Mouse (Mus musculus) liver, adult 2 months (tissue): Measurements from ENCODE around the gene Cdkn1b. TPM values are rescaled to one million over a fixed set of nuclear protein-coding genes. Genes with fewer than 3 reads are reported as not detected.

Experiments used
- DNase-seq: peaks from one replicate; pipeline ENCODE4 v3.0.0-alpha.2; 2011; ENCODE audit warnings: low read depth, low spot score; ENCODE audit errors: extremely low read depth
- H3K27ac ChIP-seq: fragments of 200-500 bp; replicated peaks from 2 replicates; pipeline ENCODE4 v1.5.1; 2012; ENCODE audit warnings: low read depth, mild to moderate bottlenecking, control low read depth, inconsistent platforms, low read length; ENCODE audit not compliant: insufficient read depth
- H3K27me3 ChIP-seq: fragments of 200-500 bp; 2 replicates; pipeline ENCODE4 v1.6.1; 2012; ENCODE audit warnings: mild to moderate bottlenecking, moderate library complexity, low read length, inconsistent platforms; ENCODE audit not compliant: control insufficient read depth, insufficient read depth
- H3K36me3 ChIP-seq: fragments of 200-500 bp; 2 replicates; pipeline ENCODE4 v1.6.1; 2012; ENCODE audit warnings: low read length, inconsistent platforms; ENCODE audit not compliant: control insufficient read depth, insufficient read depth
- H3K4me1 ChIP-seq: fragments of 200-500 bp; 2 replicates; pipeline ENCODE4 v1.6.1; 2011; ENCODE audit warnings: low read length; ENCODE audit not compliant: control insufficient read depth, insufficient read depth
- H3K4me3 ChIP-seq: fragments of 200-500 bp; 2 replicates; pipeline ENCODE4 v1.5.1; 2011; ENCODE audit warnings: low read depth, mild to moderate bottlenecking, control low read depth, low read length, moderate library complexity; ENCODE audit not compliant: insufficient read depth
- H3K79me2 ChIP-seq: fragments of 200-500 bp; 2 replicates; pipeline ENCODE4 v1.6.1; 2012; ENCODE audit warnings: inconsistent platforms, mild to moderate bottlenecking, low read length, moderate library complexity; ENCODE audit not compliant: control insufficient read depth, insufficient read depth
- H3K9ac ChIP-seq: fragments of 200-500 bp; 2 replicates; pipeline ENCODE4 v1.6.1; 2012; ENCODE audit warnings: low read depth, mild to moderate bottlenecking, control low read depth, inconsistent platforms, low read length
- CTCF ChIP-seq: fragments of 200-500 bp; IDR thresholded peaks from 2 replicates; pipeline ENCODE4 v1.5.1; 2011; ENCODE audit warnings: low read depth, low read length, control low read depth
- POLR2A ChIP-seq: fragments of 200-500 bp; IDR thresholded peaks from 2 replicates; pipeline ENCODE4 v1.6.1; 2011; ENCODE audit warnings: low read length, control low read depth; ENCODE audit not compliant: insufficient read depth; ENCODE audit errors: extremely low read depth
- WGBS: fragments of 180-500 bp; shearing (Covaris S2); methylation state at CpG from one replicate; pipeline ENCODE4 v1.1.7; 2018; 5-methylcytosine and 5-hydroxymethylcytosine counted together
- polyA plus RNA-seq: library from polyadenylated mRNA; depleted of rRNA; stranded (reverse); fragments of >200 nt; gene quantifications from 2 replicates; pipeline ENCODE4 v1.2.3, GENCODE M21; 2012
- total RNA-seq: library from RNA; depleted of rRNA; stranded (reverse); fragments of >200 nt; gene quantifications from 2 replicates; pipeline ENCODE4 v1.2.3, GENCODE M21; 2014

The Cdkn1b gene
- total and polyA plus RNA-seq, 2 experiments: 7.1 to 16.2 TPM

- WGBS: 69% methylated on average over 12 of the region's 12 CpGs
- no peak for DNase-seq
- Histone ChIP-seq H3K4me3 (no peak overlapping the region), H3K36me3 (no peaks in the 10 kb centered on the region), H3K9ac (0 out of 2 replicates have a peak overlapping the region, but pooled peaks have one; percentile 1), H3K4me1 (no peaks in the 10 kb centered on the region), H3K79me2 (no peaks in the 10 kb centered on the region; the same call in 1 of the 2 replicates), H3K27ac (no peak overlapping the region), H3K27me3 (no peaks in the 10 kb centered on the region)
- TF ChIP-seq CTCF: no peak
- TF ChIP-seq POLR2A: no peak
Measured at GRCm38 (mm10) chr6:134932486-134933206, 12.4 kb downstream of the Cdkn1b start.

- H3K27ac ChIP-seq: no peak overlapping the region
- H3K79me2 ChIP-seq: no peaks in the 10 kb centered on the region; the same call in 1 of the 2 replicates
- no peaks in the 10 kb centered on the region for H3K4me1 ChIP-seq
- H3K4me3 ChIP-seq: no peak overlapping the region
- 69% methylated on average over 2 of the region's 2 CpGs for WGBS
- H3K9ac ChIP-seq: no peak overlapping the region
- no peaks in the 10 kb centered on the region for H3K36me3 ChIP-seq
- DNase-seq: no peak
- H3K27me3 ChIP-seq: no peaks in the 10 kb centered on the region
- TF ChIP-seq POLR2A (no peak), CTCF (no peak)
Measured at GRCm38 (mm10) chr6:134933207-134933558, 13.0 kb downstream of the Cdkn1b start.

GRCm38 (mm10) chr6:134934305-134934704 is 14.1 kb downstream of the Cdkn1b start:
- Histone ChIP-seq H3K27me3 (no peaks in the 10 kb centered on the region), H3K4me3 (no peak overlapping the region), H3K36me3 (no peaks in the 10 kb centered on the region), H3K9ac (no peak overlapping the region), H3K79me2 (no peaks in the 10 kb centered on the region; the same call in 1 of the 2 replicates), H3K27ac (no peak overlapping the region), H3K4me1 (no peaks in the 10 kb centered on the region)
- WGBS: 94% methylated on average over 5 of the region's 5 CpGs
- no peak for TF ChIP-seq CTCF
- TF ChIP-seq POLR2A: no peak
- no peak for DNase-seq

GRCm38 (mm10) chr6:134939781-134940180 is 19.6 kb downstream of the Cdkn1b start:
- no peaks in the 10 kb centered on the region for H3K36me3 ChIP-seq
- no peaks in the 10 kb centered on the region for H3K4me1 ChIP-seq
- no peaks in the 10 kb centered on the region for H3K27me3 ChIP-seq
- WGBS: 94% methylated on average over 4 of the region's 4 CpGs
- H3K79me2 ChIP-seq: no peaks in the 10 kb centered on the region; the same call in 1 of the 2 replicates
- DNase-seq: no peak
- no peak overlapping the region for H3K9ac ChIP-seq
- TF ChIP-seq POLR2A (no peak), CTCF (no peak)
- H3K4me3 ChIP-seq: no peak overlapping the region
- no peak overlapping the region for H3K27ac ChIP-seq

GRCm38 (mm10) chr6:134943759-134944407 is 23.7 kb downstream of the Cdkn1b start:
- no peak overlapping the region for H3K9ac ChIP-seq
- no peak for DNase-seq
- 78% methylated on average over 13 of the region's 13 CpGs for WGBS

GRCm38 (mm10) chr6:134946054-134946453 is 25.9 kb downstream of the Cdkn1b start:
- H3K27ac ChIP-seq: no peak overlapping the region
- TF ChIP-seq CTCF (no peak), POLR2A (no peak)

More at GRCm38 (mm10) chr6:134943759-134944407, 23.7 kb downstream of the Cdkn1b start:
- Histone ChIP-seq H3K36me3 (no peaks in the 10 kb centered on the region), H3K79me2 (no peaks in the 10 kb centered on the region), H3K27ac (no peak overlapping the region), H3K27me3 (no peaks in the 10 kb centered on the region), H3K4me3 (no peak overlapping the region), H3K4me1 (no peaks in the 10 kb centered on the region; the same call in 1 of the 2 replicates)
- TF ChIP-seq CTCF (no peak), POLR2A (no peak)

More at GRCm38 (mm10) chr6:134946054-134946453, 25.9 kb downstream of the Cdkn1b start:
- Histone ChIP-seq H3K27me3 (no peaks in the 10 kb centered on the region), H3K36me3 (no peaks in the 10 kb centered on the region), H3K4me3 (no peak overlapping the region), H3K79me2 (no peaks in the 10 kb centered on the region), H3K4me1 (no peaks in the 10 kb centered on the region; the same call in 1 of the 2 replicates), H3K9ac (no peak overlapping the region)
- DNase-seq: no peak
- 86% methylated on average over 6 of the region's 6 CpGs for WGBS
